Mouse (Mus musculus) limb, embryonic 13.5 days (tissue): ENCODE data around the gene Cct8l1. TPM values are rescaled to one million over a fixed set of nuclear protein-coding genes. Genes with fewer than 3 reads are reported as not detected.

ENCODE experiments used
- ATAC-seq: fragments of 200-750 bp; cut with Nextera tagmentation; 2 replicates; pipeline ENCODE4 v1.8.0; 2017; ENCODE audit warnings: low read depth, moderate number of reproducible peaks, moderate TSS enrichment; ENCODE audit not compliant: low FRiP score
- H3K27ac ChIP-seq: fragments of 300-500 bp; sonication (generic); 2 replicates; pipeline ENCODE4 v1.5.1; 2015; ENCODE audit warnings: inconsistent platforms, mild to moderate bottlenecking, moderate library complexity
- H3K27me3 ChIP-seq: fragments of 300-500 bp; sonication (generic); 2 replicates; pipeline ENCODE4 v1.6.1; 2015; ENCODE audit warnings: mild to moderate bottlenecking, inconsistent platforms
- H3K36me3 ChIP-seq: fragments of 300-500 bp; sonication (generic); 2 replicates; pipeline ENCODE4 v1.6.1; 2015; ENCODE audit warnings: inconsistent platforms, mild to moderate bottlenecking, moderate library complexity
- H3K4me1 ChIP-seq: fragments of 300-500 bp; sonication (generic); 2 replicates; pipeline ENCODE4 v1.6.1; 2015; ENCODE audit warnings: inconsistent platforms
- H3K4me2 ChIP-seq: fragments of 300-500 bp; sonication (generic); replicated peaks from 2 replicates; pipeline ENCODE4 v1.6.1; 2015; ENCODE audit warnings: inconsistent platforms, mild to moderate bottlenecking, moderate library complexity
- H3K4me3 ChIP-seq: fragments of 300-500 bp; sonication (generic); 2 replicates; pipeline ENCODE4 v1.5.1; 2015; ENCODE audit warnings: moderate library complexity, mild to moderate bottlenecking, inconsistent platforms
- H3K9ac ChIP-seq: fragments of 300-500 bp; sonication (generic); 2 replicates; pipeline ENCODE4 v1.6.1; 2015; ENCODE audit warnings: mild to moderate bottlenecking, inconsistent platforms
- H3K9me3 ChIP-seq: fragments of 300-500 bp; sonication (generic); 2 replicates; pipeline ENCODE4 v1.6.1; 2016; ENCODE audit warnings: inconsistent platforms
- whole genome bisulfite sequencing: fragments of 180-500 bp; shearing (Covaris S2); methylation state at CpG from one replicate; pipeline ENCODE4 v1.1.7; 2015; 5-methylcytosine and 5-hydroxymethylcytosine counted together
- polyA plus RNA-seq: library from polyadenylated mRNA; unstranded; fragments of >200 nt; fragmentation: Nextera tagmentation; extraction: Ambion mirVana; gene quantifications from 2 replicates; pipeline ENCODE4 v1.2.1, GENCODE M21; 2015

The Cct8l1 gene
- polyA plus RNA-seq, 1 experiment from 2014 or later, result 0.09 TPM

DNA sequence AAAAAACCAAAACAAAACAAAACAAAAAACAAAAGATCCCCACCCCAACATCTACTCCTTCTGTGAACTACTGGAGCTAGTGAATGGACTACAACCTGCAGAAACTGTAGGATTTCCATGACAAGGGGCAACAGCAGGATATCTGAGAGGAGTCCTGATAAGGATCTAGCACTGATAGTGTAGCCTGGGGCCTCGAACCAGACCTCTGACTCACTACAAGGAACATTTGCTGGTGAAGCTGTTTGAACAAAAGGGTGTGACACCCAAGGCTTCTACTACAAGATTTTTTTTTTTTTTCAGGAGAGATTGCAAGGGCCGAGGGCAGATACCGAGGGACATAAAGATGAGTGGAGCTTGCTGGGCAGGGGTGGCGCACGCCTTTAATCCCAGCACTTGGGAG, 17.4 kb downstream of the Cct8l1 start:
- Histone ChIP-seq H3K4me1 (peaks cover 5% of the 10 kb centered on the region; the same call in 1 of the 2 replicates), H3K27me3 (no peaks in the 10 kb centered on the region), H3K4me3 (no peak overlapping the region), H3K4me2 (no peak overlapping the region), H3K9me3 (peaks cover 15% of the 10 kb centered on the region; the same call in 1 of the 2 replicates), H3K9ac (no peak overlapping the region), H3K27ac (no peak overlapping the region), H3K36me3 (no peaks in the 10 kb centered on the region)
- 80% methylated on average over 5 of the region's 5 CpGs for WGBS
- no peak for ATAC-seq

DNA sequence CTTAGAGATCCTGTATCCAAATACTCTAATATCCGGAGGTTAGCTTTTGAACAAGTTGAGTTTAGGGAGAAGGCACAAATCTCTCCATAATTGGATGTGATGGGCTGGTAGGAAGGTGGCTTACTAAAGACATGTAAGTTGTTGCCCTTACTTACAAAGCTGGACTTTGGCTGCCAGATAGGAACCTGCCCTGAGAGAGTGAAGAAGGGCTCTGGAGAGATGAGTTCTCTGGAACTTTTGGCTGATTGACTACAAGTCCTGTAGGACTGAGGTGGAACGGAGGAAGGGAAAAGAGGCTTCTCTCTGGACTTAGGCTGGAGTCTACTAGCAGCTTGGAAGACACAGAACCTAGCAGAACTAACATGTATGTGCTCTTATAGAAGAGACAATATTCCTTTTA, 19.7 kb downstream of the Cct8l1 start:
- H3K9ac ChIP-seq, result no peak overlapping the region
- H3K4me2 ChIP-seq, result no peak overlapping the region
- H3K9me3 ChIP-seq, result peaks cover 15% of the 10 kb centered on the region; the same call in 1 of the 2 replicates
- H3K36me3 ChIP-seq, result no peaks in the 10 kb centered on the region
- no peaks in the 10 kb centered on the region for H3K27me3 ChIP-seq
- 82% methylated on average over 2 of the region's 2 CpGs for WGBS
- H3K27ac ChIP-seq, result no peak overlapping the region
- H3K4me3 ChIP-seq, result no peak overlapping the region
- H3K4me1 ChIP-seq, result no peaks in the 10 kb centered on the region
- ATAC-seq, result no peak

DNA sequence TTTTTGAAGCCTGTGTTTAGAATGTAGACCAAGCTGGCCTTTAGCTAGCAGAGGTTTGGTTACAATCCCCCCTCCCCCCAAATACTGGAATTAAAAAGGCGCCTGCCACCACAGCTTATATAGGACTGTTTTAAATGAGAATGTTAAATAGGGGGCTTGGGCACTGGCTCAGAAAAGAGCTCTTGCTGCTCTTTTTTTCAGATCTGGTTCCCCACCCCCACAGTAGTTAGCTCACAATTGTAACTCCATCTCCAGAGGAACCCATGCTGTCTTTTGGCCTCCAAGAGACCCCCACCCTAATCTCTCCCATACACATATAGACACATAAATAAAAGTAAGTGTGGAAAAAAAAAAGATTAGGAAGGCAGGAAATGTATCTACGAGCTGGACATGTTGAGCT, 20.6 kb downstream of the Cct8l1 start:
- no peaks in the 10 kb centered on the region for H3K4me1 ChIP-seq

DNA sequence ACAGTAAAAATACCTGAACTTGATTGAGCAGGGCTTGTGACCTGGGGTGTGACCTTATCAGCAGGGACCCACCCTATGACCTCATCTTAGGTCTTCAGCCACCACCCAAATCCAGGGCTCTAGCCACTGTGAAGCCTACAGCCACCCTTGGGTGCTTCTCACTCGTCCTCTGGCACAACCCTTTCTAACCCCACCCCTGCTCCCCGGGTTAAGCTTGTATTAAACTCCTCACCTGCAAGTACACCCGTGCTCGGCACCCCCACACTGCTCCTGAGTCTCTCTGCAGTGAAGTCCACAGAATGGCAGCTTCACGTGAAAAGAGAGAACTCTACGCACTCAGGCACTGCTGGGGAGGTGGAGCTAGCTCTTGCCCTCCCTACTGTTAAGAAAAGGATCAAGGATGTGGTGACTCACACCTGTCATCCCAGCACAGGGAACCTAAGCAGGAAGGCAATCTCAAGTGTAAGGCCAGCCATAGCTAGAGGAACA, 21.1 kb downstream of the Cct8l1 start:
- Histone ChIP-seq H3K4me1 (no peaks in the 10 kb centered on the region), H3K9me3 (peaks cover 15% of the 10 kb centered on the region; the same call in 1 of the 2 replicates), H3K4me2 (no peak overlapping the region), H3K9ac (no peak overlapping the region), H3K36me3 (no peaks in the 10 kb centered on the region), H3K4me3 (no peak overlapping the region), H3K27me3 (no peaks in the 10 kb centered on the region), H3K27ac (no peak overlapping the region)
- ATAC-seq, result no peak
- 41% methylated on average over 6 of the region's 6 CpGs for WGBS

More for the DNA sequence above, 20.6 kb downstream of the Cct8l1 start:
- Histone ChIP-seq H3K9me3 (peaks cover 15% of the 10 kb centered on the region; the same call in 1 of the 2 replicates), H3K27ac (no peak overlapping the region), H3K9ac (no peak overlapping the region), H3K4me3 (no peak overlapping the region), H3K27me3 (no peaks in the 10 kb centered on the region), H3K36me3 (no peaks in the 10 kb centered on the region), H3K4me2 (no peak overlapping the region)
- 65% methylated on average over 2 of the region's 2 CpGs for WGBS
- no peak for ATAC-seq

DNA sequence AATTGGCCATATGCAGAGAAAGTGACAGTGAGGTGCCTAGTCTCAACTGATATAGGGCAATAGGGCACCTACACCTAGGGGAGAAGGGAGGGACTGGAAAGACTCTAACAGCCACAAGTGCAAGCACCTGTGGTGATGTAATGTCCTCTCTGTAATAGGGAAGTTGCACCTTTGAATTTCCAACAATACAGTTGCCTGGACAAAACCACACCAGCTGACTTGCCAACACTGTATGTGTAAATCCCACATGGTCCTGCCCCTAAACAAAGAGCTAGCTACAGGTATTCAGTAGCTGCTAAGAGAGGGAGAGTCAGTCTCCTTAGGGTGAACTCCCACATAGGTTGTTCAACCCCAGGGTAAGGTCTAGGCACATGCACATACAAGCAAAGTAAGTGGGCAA, 24.5 kb downstream of the Cct8l1 start:
- H3K4me3 ChIP-seq, result no peak overlapping the region
- H3K27me3 ChIP-seq, result no peaks in the 10 kb centered on the region
- H3K4me1 ChIP-seq, result no peaks in the 10 kb centered on the region
- peaks cover 15% of the 10 kb centered on the region; the same call in 1 of the 2 replicates for H3K9me3 ChIP-seq
- no peak overlapping the region for H3K27ac ChIP-seq
- ATAC-seq, result no peak
- no peaks in the 10 kb centered on the region for H3K36me3 ChIP-seq
- no peak overlapping the region for H3K4me2 ChIP-seq
- no peak overlapping the region for H3K9ac ChIP-seq

DNA sequence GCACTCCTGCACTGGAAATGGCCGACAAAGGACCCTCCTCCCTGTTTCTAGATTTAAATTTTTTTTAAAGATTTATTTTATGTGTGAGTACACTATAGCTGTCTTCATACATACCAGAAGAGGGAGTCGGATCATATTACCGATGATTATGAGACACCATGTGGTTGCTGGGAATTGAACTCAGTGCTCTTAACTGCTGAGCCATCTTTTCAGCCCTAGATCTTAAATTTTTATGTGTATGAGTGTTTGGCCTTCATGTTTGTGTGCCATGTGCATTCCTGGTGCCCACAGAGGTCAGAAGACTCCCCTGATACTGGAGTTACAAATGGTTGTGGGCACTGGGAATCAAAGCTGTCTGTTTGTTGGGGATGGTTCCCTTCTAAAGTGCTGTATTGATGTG, 25.1 kb downstream of the Cct8l1 start:
- H3K9me3 ChIP-seq, result peaks cover 15% of the 10 kb centered on the region; the same call in 1 of the 2 replicates

DNA sequence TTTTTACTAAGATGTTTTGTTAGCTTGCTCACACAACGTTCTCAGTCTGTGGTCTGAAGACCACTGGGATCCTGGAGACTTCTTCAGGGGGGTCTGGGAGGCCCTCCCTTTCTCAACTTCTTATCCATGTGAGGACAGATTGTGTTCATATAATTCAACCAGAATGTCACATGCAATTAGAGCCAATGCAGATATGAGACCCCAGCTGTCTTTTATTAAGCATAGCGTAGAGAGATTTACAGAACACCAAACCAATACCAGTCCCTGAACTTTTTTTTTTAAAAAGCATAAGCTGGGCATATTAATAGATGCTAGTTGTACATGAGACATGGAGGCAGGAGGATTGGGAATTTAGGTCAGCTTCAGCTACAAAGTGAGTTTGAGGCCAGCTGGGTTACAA, 25.8 kb downstream of the Cct8l1 start:
- no peak for ATAC-seq
- 33% methylated on average over 2 of the region's 2 CpGs for WGBS
- peaks cover 15% of the 10 kb centered on the region; the same call in 1 of the 2 replicates for H3K9me3 ChIP-seq
- no peak overlapping the region for H3K9ac ChIP-seq
- no peak overlapping the region for H3K27ac ChIP-seq
- no peaks in the 10 kb centered on the region for H3K36me3 ChIP-seq
- H3K4me1 ChIP-seq, result no peaks in the 10 kb centered on the region
- no peak overlapping the region for H3K4me3 ChIP-seq
- H3K27me3 ChIP-seq, result no peaks in the 10 kb centered on the region
- H3K4me2 ChIP-seq, result no peak overlapping the region

More for the DNA sequence above, 25.1 kb downstream of the Cct8l1 start:
- no peak overlapping the region for H3K9ac ChIP-seq
- no peak for ATAC-seq
- no peaks in the 10 kb centered on the region for H3K4me1 ChIP-seq
- WGBS, result 63% methylated on average over 3 of the region's 3 CpGs
- no peaks in the 10 kb centered on the region for H3K36me3 ChIP-seq
- no peak overlapping the region for H3K27ac ChIP-seq
- H3K27me3 ChIP-seq, result no peaks in the 10 kb centered on the region
- no peak overlapping the region for H3K4me3 ChIP-seq
- no peak overlapping the region for H3K4me2 ChIP-seq

DNA sequence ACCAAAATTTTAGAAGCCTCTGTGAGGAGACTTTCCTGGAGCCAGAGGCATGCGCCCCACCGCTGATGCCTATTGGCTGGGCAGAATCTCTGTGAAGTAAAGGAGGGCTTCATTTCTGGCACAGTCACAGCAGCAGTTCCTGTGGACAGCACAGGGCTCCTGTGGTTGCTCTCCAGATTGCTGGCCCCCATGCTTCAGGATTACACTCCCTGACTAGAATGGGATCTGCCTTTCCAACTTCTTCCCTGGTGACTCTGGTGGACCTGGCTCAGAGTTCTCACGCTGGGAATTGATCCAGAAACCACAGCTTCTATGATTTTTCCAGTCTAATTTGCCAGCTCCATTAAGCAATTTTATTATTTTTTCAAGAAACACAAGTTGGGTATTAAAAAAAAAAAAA, 28.2 kb downstream of the Cct8l1 start:
- Histone ChIP-seq H3K4me2 (no peak overlapping the region), H3K9me3 (no peaks in the 10 kb centered on the region), H3K36me3 (no peaks in the 10 kb centered on the region), H3K4me3 (no peak overlapping the region), H3K27me3 (no peaks in the 10 kb centered on the region), H3K4me1 (no peaks in the 10 kb centered on the region), H3K9ac (no peak overlapping the region), H3K27ac (no peak overlapping the region)
- ATAC-seq, result no peak
- 82% methylated on average over 3 of the region's 3 CpGs for WGBS

DNA sequence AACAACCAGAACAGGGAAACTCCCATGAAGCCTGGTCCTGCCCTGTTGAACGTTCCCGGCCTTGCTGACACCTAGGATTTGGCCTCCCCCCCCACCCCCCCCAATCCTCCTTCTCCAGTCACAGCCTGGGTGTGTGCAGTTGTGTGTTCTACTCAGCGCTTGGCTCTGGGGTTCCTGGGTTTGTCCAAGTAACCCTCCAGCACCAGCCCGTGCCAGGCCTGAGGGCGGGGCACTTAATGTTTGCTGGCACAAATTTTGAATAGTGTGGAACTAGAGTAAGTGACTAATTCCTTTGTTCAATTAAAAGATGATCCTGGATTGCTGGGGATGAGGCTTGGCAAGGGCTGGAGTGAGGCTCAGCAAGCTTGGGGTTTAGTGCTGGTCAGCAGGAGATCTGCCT, 28.7 kb downstream of the Cct8l1 start:
- Histone ChIP-seq H3K9ac (no peak overlapping the region), H3K4me2 (no peak overlapping the region), H3K4me3 (no peak overlapping the region), H3K4me1 (no peaks in the 10 kb centered on the region), H3K27ac (no peak overlapping the region), H3K36me3 (no peaks in the 10 kb centered on the region), H3K27me3 (no peaks in the 10 kb centered on the region), H3K9me3 (no peaks in the 10 kb centered on the region)
- 83% methylated on average over 5 of the region's 5 CpGs for WGBS
- ATAC-seq, result no peak

DNA sequence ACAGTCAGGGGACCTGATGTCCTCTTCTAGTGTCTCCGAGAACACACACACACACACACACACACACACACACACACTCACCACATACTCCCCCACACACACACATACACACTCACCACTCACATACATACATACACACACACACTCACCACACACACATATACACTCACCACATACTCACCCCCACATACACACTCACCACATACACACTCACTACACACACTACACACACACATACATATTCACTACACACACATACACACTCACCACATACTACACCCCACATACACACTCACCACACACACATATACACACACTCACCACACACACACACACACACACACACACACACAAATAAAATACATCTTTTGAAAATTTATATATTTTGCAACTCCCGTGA, 31.0 kb downstream of the Cct8l1 start:
- 90% methylated on average over 2 of the region's 2 CpGs for WGBS

DNA sequence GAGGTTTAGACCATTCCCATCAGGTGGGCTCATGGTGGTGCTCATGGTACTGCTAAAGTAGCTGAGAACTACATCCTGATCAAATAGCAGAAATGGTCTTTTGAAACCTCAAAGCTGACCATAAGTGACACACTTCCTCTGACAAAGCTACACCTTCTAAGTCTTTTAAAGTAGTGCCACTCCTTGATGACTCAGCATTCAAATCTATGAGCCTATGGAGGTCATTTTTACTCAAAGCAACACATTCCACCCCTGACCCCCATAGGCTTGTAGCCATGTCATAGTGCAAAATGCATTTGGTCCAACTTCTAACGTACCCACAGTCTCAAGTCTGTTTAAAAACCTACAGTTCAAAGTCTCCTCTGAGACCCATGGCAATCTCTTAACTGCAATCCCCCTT, 35.0 kb downstream of the Cct8l1 start:
- H3K36me3 ChIP-seq, result no peaks in the 10 kb centered on the region
- no peaks in the 10 kb centered on the region for H3K4me1 ChIP-seq
- H3K9ac ChIP-seq, result no peak overlapping the region
- no peak for ATAC-seq
- H3K27ac ChIP-seq, result no peak overlapping the region
- H3K4me2 ChIP-seq, result no peak overlapping the region
- WGBS, result 93% methylated on average over 1 of the region's 1 CpGs
- no peaks in the 10 kb centered on the region for H3K9me3 ChIP-seq
- no peaks in the 10 kb centered on the region for H3K27me3 ChIP-seq
- no peak overlapping the region for H3K4me3 ChIP-seq

More for the DNA sequence above, 31.0 kb downstream of the Cct8l1 start:
- Histone ChIP-seq H3K36me3 (no peaks in the 10 kb centered on the region), H3K9me3 (no peaks in the 10 kb centered on the region), H3K9ac (no peak overlapping the region), H3K4me2 (no peak overlapping the region), H3K27me3 (no peaks in the 10 kb centered on the region), H3K4me1 (no peaks in the 10 kb centered on the region), H3K27ac (no peak overlapping the region), H3K4me3 (no peak overlapping the region)
- ATAC-seq, result no peak

DNA sequence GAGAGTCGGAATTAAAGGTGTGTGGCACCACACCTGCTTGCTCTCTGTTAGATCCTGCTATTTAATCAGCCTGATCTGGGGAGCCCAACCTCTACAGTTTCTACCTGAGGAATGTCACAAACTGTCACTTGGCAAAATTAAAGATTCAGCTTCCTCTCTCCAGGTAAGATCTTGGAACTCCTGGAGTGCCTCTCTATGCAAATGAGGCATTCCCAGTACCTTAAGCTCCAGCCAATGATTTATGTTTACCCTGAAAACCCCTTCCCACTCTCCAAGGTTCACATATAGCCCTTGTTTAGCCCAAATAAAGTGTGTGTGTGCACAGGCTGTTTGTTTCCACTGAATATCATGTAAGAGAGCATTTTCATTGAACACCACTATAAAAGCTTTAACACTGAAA, 38.3 kb downstream of the Cct8l1 start:
- H3K4me3 ChIP-seq, result no peak overlapping the region
- no peaks in the 10 kb centered on the region for H3K27me3 ChIP-seq
- no peaks in the 10 kb centered on the region for H3K9me3 ChIP-seq
- no peak overlapping the region for H3K27ac ChIP-seq
- no peak overlapping the region for H3K9ac ChIP-seq
- WGBS, result 84% methylated on average over 1 of the region's 1 CpGs
- H3K4me2 ChIP-seq, result no peak overlapping the region
- H3K4me1 ChIP-seq, result no peaks in the 10 kb centered on the region
- H3K36me3 ChIP-seq, result no peaks in the 10 kb centered on the region
- no peak for ATAC-seq

DNA sequence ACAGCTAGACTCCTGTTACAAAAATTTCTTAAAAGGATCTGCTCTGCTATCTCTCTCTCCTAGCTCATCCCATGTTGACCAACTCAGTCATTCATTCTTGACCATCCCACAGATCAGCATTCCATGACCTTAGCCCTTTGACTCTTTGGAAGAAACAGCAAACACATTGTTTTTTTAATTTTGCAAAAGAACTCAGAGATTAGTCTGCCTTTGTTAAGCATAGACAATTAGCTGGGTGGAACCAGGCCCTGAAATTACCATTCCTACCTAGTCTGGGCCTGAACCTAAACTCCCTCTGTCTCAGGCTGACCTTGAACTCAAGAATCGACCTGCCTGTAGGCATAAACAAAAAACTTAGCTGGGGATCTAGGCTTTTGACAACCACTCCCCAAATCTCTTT, 38.8 kb downstream of the Cct8l1 start:
- WGBS, result 38% methylated on average over 1 of the region's 1 CpGs
- H3K27ac ChIP-seq, result no peak overlapping the region

More for the DNA sequence above, 38.8 kb downstream of the Cct8l1 start:
- Histone ChIP-seq H3K9me3 (no peaks in the 10 kb centered on the region), H3K27me3 (no peaks in the 10 kb centered on the region), H3K36me3 (no peaks in the 10 kb centered on the region), H3K4me3 (no peak overlapping the region), H3K9ac (no peak overlapping the region), H3K4me1 (no peaks in the 10 kb centered on the region), H3K4me2 (no peak overlapping the region)
- no peak for ATAC-seq
